Mouse (Mus musculus) lung, adult 2 months (tissue): ENCODE measurements at regions not wholly inside any gene's neighbourhood (a gene's known extent, or its start where the extent isn't known, plus 50 kb on each side); places are given as distances from the start of the nearest gene placed in this dataset.

Experiments
- CTCF ChIP-seq: fragments of 200-500 bp; IDR thresholded peaks from 2 replicates; pipeline ENCODE4 v1.5.1; 2011; ENCODE audit warnings: mild to moderate bottlenecking, low read length, control low read depth; ENCODE audit not compliant: insufficient read depth
- POLR2A ChIP-seq: fragments of 200-500 bp; IDR thresholded peaks from 2 replicates; pipeline ENCODE4 v1.6.1; 2011; ENCODE audit warnings: low read depth, mild to moderate bottlenecking, control low read depth, low read length, borderline replicate concordance; ENCODE audit errors: extremely low read depth

GRCm38 (mm10) chr14:37271015-37271933, 136.2 kb upstream of the Ghitm start:
- no peak for TF ChIP-seq CTCF
- no peak for TF ChIP-seq POLR2A
